Mouse (Mus musculus): ENCODE data around the gene Src. TPM values are rescaled to one million over a fixed set of nuclear protein-coding genes. Genes with fewer than 3 reads are reported as not detected.

Gene Src
- polyA plus RNA-seq, 1 experiment from 2014 or later, result 16.9 TPM

DNA sequence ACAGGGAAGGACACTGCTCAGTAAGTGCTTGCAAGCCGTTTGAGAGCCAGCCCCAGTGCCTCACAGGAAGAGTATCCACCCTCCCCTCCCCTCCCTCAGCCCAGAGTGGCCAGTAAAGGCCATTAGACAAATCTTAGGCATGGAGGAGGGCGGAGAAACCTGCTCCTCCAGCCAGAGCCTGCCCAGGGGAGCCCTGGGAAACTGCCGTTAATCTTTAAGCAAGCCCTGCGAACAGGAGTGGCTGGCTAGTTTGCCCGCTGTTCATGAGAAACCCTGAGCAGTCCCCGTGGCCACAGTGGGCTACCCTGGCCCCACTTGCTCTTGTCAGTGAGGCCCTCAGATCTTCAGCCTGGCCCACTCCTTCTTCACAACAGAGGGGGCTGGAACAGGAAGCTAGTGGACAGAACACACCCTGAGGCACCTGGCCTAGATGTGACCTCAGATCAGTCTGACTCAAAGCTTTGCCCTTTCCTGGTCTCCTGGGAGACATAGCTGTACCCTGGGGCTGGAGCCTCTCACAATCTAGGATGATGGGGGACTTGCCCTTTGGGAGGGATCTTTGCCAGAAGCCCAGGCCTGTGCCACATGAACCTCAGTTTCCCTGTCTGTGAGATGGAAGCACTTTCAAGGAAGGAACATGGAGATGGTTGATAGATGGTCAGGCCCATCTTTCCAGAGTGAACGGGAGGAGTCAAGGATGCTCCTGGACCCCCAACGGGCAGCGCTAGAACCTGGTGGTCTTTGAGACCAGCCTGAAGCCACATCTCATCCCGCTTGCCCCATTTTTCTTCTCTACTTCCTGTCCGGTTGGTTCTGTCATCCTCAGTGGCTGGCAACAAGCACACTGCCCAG is 4.8 kb downstream of the Src start:
- peaks cover 54% of the 10 kb centered on the region for H3K4me1 ChIP-seq (ENCODE audit: insufficient read depth, low read length)
- H3K27me3 ChIP-seq (ENCODE audit: insufficient read depth, low read length), result no peaks in the 10 kb centered on the region
- H3K36me3 ChIP-seq (ENCODE audit: insufficient read depth, low read length), result no peaks in the 10 kb centered on the region
- ATAC-seq (ENCODE audit: low FRiP score, low TSS enrichment), result peak; percentile 85
- H3K4me2 ChIP-seq (replicated peaks; ENCODE audit: low read depth, low read length), result peak overlapping the region; percentile 88
- no peaks in the 10 kb centered on the region for H3K9me3 ChIP-seq (ENCODE audit: low read length)
- 29% methylated on average over 11 of the region's 11 CpGs for WGBS
- peak overlapping the region; percentile 94 for H3K27ac ChIP-seq (ENCODE audit: low read length)
- H3K4me3 ChIP-seq (ENCODE audit: low read length), result peak overlapping the region; percentile 79
- peak overlapping the region; percentile 95 for H3K9ac ChIP-seq (replicated peaks; ENCODE audit: low read length)

DNA sequence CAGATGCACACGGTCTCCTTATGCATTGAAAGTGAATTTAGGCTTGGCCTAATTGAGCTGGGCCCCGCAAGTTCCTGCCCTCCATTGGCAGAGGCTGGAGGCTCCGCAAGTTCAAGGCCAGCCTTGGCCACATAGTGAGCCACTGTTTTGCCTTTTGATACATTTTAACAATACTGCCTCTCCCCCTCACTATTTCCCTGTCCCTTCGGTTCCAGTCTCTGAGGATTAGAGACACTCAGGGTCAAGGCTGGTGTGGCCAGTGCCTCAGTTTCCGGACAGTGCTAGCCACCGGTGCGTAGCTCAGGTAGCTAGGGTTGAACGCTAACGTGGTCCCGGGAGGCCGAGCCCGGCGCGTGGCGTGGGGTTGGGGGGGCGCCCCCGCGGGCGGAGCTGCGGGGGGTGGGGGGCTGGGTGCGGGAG is 5.5 kb downstream of the Src start:
- Histone ChIP-seq H3K36me3 (ENCODE audit: insufficient read depth, low read length) (no peaks in the 10 kb centered on the region), H3K4me3 (ENCODE audit: low read length) (peak overlapping the region; percentile 79), H3K4me2 (replicated peaks; ENCODE audit: low read depth, low read length) (peak overlapping the region; percentile 88), H3K4me1 (ENCODE audit: insufficient read depth, low read length) (peaks cover 47% of the 10 kb centered on the region), H3K27me3 (ENCODE audit: insufficient read depth, low read length) (no peaks in the 10 kb centered on the region), H3K9ac (replicated peaks; ENCODE audit: low read length) (peak overlapping the region; percentile 95), H3K9me3 (ENCODE audit: low read length) (no peaks in the 10 kb centered on the region), H3K27ac (ENCODE audit: low read length) (peak overlapping the region; percentile 94)
- ATAC-seq (ENCODE audit: low FRiP score, low TSS enrichment), result no peak
- 8% methylated on average over 21 of the region's 21 CpGs for WGBS

DNA sequence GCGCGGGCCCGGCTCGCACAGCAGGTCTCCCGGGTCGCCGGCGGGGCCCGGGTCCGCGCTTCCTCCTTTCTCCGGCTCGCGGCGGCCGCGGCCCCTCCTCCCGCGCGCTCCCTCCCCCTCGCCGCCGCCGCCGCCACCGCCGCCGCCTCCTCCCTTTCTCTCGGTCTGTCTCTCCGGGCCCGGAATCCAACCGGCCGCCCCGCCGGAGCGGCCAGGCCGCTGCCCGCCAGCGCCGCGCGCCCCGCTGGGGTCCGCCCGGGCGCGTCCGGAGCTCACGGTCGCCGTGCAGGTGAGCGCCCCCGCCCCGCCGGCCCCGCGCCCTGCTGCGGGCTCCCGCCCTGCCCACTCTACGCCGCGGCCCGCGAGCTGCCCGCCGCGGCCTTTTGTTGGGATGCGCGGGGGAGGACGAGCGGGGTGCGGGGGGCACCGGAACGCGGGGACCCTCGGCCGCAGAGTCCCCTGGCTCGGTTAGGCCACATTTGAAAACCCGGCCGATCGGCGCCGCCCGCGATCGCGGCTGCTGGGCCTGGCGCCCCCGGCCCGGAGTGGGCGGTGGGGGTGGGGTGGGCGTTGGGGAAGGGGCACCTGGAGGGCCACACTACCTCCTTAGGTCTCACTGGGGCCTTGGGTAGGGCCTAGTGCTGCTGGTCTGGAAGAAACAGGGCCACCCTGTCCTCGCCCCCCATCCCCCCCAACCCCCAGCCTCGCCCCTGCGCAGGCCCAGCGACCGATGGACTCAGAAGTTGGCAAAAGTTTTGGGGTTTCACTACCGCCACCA is 6.1 kb downstream of the Src start:
- no peak for ATAC-seq (ENCODE audit: low FRiP score, low TSS enrichment)
- Histone ChIP-seq H3K4me2 (replicated peaks; ENCODE audit: low read depth, low read length) (peak overlapping the region; percentile 88), H3K4me1 (ENCODE audit: insufficient read depth, low read length) (peaks cover 47% of the 10 kb centered on the region), H3K9ac (replicated peaks; ENCODE audit: low read length) (peak overlapping the region; percentile 95), H3K27me3 (ENCODE audit: insufficient read depth, low read length) (no peaks in the 10 kb centered on the region), H3K4me3 (ENCODE audit: low read length) (peak overlapping the region; percentile 79), H3K27ac (ENCODE audit: low read length) (peak overlapping the region; percentile 94), H3K36me3 (ENCODE audit: insufficient read depth, low read length) (no peaks in the 10 kb centered on the region), H3K9me3 (ENCODE audit: low read length) (no peaks in the 10 kb centered on the region)
- under 1% methylated on average over 53 of the region's 98 CpGs for WGBS

DNA sequence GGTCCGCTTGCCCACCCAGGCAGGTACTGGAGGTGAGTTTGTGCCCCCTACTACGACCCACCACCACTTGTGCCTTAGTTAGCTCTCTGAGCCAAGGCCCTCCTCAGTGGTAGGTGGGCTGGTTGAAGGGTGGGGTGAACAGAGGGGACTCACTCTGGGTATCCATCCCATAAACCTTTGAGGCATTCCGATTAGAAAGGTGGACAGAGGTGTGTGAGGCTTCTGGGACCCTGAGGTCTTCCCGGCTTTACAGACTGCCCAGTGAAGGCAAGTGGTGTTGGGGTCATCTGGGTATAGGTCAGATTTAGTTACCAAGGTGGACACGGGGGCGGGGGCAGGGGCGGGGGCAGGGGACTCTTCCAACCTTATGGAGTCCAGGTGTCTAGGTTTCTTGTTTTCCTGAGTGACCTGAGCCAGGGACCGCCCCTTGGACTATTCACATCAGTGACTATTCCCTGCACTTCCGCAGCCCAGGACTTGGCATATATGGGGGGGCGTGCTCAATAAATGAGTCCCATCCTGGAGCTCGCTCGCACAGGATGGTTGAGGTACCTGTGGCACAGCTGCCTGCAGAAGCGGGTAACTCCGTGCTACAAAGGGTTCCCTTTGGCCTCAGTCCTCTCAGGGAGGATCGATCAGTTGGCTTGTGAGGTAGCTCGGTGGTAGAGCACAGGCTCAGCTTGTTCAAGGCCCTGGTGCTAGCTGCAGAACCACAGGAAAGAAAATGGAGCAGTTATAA is 6.8 kb downstream of the Src start:
- Histone ChIP-seq H3K27me3 (ENCODE audit: insufficient read depth, low read length) (no peaks in the 10 kb centered on the region), H3K4me2 (replicated peaks; ENCODE audit: low read depth, low read length) (peak overlapping the region; percentile 88), H3K9ac (replicated peaks; ENCODE audit: low read length) (peak overlapping the region; percentile 95), H3K4me3 (ENCODE audit: low read length) (peak overlapping the region; percentile 79), H3K27ac (ENCODE audit: low read length) (peak overlapping the region; percentile 94), H3K4me1 (ENCODE audit: insufficient read depth, low read length) (peaks cover 47% of the 10 kb centered on the region), H3K9me3 (ENCODE audit: low read length) (no peaks in the 10 kb centered on the region), H3K36me3 (ENCODE audit: insufficient read depth, low read length) (0 out of 2 replicates have a peak, but pooled peaks cover under 1% of the 10 kb centered on the region)
- 42% methylated on average over 16 of the region's 16 CpGs for WGBS
- no peak; the same call in 1 of the 2 replicates for ATAC-seq (ENCODE audit: low FRiP score, low TSS enrichment)

DNA sequence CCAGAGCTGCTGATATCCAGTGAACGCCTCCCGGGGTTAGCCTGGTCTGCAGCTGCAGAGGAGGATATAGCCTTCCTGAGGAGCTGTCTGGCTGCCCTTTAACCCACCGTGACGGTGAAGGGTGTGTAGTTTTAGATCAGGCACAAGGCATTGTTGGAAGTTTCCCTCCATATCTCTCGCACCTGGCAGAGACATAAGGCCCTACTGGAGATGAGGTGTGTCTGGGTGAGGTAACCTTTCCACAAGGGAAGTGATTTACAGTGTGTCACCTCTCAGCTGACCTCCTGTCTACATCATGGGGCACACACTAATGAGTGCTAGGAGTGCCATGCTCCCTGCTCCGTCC is 7.4 kb downstream of the Src start:
- Histone ChIP-seq H3K27me3 (ENCODE audit: insufficient read depth, low read length) (no peaks in the 10 kb centered on the region), H3K27ac (ENCODE audit: low read length) (peak overlapping the region; percentile 94), H3K36me3 (ENCODE audit: insufficient read depth, low read length) (0 out of 2 replicates have a peak, but pooled peaks cover 3% of the 10 kb centered on the region), H3K4me1 (ENCODE audit: insufficient read depth, low read length) (peaks cover 47% of the 10 kb centered on the region), H3K4me2 (replicated peaks; ENCODE audit: low read depth, low read length) (peak overlapping the region; percentile 88), H3K4me3 (ENCODE audit: low read length) (peak overlapping the region; percentile 79; the same call in 1 of the 2 replicates), H3K9ac (replicated peaks; ENCODE audit: low read length) (peak overlapping the region; percentile 95), H3K9me3 (ENCODE audit: low read length) (no peaks in the 10 kb centered on the region)
- no peak for ATAC-seq (ENCODE audit: low FRiP score, low TSS enrichment)
- WGBS, result 59% methylated on average over 6 of the region's 6 CpGs

DNA sequence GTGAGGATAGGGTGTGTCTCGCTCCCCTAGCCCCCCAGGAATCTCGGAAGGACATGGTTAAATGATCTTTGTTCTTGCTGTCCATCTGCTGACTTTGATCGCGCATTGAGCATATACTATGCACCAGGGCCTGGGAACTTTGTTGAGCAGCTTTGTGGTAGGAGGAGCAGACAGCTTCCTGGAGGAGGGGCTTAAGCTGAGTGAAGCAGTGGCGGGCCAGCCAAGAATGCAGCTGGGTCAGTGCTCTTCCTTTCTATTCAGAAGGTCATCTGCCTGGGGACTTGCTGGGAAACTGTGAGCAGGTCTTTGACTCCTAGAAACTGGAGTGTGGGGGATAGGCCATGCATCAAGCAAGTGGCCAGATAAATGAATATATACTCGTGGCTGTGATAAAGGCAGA is 7.9 kb downstream of the Src start:
- Histone ChIP-seq H3K9ac (replicated peaks; ENCODE audit: low read length) (no peak overlapping the region), H3K4me3 (ENCODE audit: low read length) (no peak overlapping the region), H3K36me3 (ENCODE audit: insufficient read depth, low read length) (0 out of 2 replicates have a peak, but pooled peaks cover 3% of the 10 kb centered on the region), H3K27ac (ENCODE audit: low read length) (no peak overlapping the region), H3K9me3 (ENCODE audit: low read length) (no peaks in the 10 kb centered on the region), H3K27me3 (ENCODE audit: insufficient read depth, low read length) (no peaks in the 10 kb centered on the region), H3K4me1 (ENCODE audit: insufficient read depth, low read length) (peaks cover 51% of the 10 kb centered on the region), H3K4me2 (replicated peaks; ENCODE audit: low read depth, low read length) (no peak overlapping the region)
- WGBS, result 75% methylated on average over 6 of the region's 6 CpGs
- ATAC-seq (ENCODE audit: low FRiP score, low TSS enrichment), result no peak

DNA sequence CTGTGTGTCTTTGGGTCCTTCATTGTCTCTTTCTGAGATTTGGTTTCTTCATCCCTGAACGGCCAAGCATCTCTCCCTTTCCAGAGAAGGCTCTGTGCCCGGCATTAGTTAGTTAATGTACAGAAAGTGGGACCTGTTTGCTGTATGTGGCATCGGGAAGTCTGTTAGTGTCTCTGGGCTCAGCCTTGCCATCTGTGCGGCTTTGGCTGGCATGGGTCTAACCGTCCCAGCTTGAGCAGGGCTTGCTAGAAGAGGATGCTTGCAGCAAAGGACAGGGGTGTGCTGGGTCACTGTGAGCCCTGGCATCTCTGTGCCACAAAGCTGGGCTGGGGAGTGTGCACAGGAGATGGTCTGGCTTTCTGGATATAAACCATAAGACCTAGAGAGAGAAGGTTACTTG is 8.9 kb downstream of the Src start:
- H3K36me3 ChIP-seq (ENCODE audit: insufficient read depth, low read length), result 0 out of 2 replicates have a peak, but pooled peaks cover 3% of the 10 kb centered on the region
- H3K27me3 ChIP-seq (ENCODE audit: insufficient read depth, low read length), result no peaks in the 10 kb centered on the region
- no peak overlapping the region for H3K4me2 ChIP-seq (replicated peaks; ENCODE audit: low read depth, low read length)
- ATAC-seq (ENCODE audit: low FRiP score, low TSS enrichment), result no peak
- no peak overlapping the region for H3K4me3 ChIP-seq (ENCODE audit: low read length)
- H3K27ac ChIP-seq (ENCODE audit: low read length), result no peak overlapping the region
- H3K9me3 ChIP-seq (ENCODE audit: low read length), result no peaks in the 10 kb centered on the region
- 81% methylated on average over 5 of the region's 5 CpGs for WGBS
- peaks cover 53% of the 10 kb centered on the region for H3K4me1 ChIP-seq (ENCODE audit: insufficient read depth, low read length)
- H3K9ac ChIP-seq (replicated peaks; ENCODE audit: low read length), result no peak overlapping the region

DNA sequence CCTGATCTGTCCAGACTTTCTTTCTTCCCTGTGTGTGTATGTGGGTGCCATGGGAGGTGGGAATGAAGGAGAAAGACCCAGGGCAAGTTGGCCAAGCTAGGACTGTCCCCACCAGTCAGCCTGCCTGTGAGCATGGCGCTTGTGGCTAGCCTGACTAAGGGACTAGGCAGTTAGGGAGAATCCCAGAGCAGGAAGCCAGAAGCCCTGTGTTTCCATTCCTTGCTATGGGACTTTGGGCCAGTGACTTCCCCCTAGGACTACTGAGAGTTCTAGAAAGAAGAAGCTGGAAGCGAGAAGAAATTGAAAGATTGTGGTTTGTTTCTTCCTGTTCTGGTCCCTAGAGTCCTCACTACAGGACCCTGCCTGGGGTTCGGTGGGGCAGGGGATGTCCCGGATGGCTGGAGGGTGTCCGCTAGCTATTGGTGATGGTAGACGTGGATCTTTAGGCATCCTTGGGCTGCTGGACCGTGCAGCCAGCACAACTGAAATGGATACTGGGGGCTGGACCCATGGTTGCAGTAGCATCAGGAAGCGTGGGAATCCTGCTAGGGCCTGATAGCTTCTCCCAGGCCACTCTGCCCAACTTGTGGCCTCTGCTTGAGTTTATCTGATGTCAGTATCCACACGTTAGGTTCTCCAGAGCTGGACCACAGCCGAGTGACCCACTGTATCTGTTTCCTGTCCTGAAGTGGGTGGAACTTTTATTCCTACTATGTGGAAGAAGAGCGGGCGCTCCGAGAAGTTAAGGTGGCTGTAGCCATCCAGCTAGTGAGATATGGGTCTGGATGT is 10.3 kb downstream of the Src start:
- peaks cover 3% of the 10 kb centered on the region; the same call in 1 of the 2 replicates for H3K36me3 ChIP-seq (ENCODE audit: insufficient read depth, low read length)
- ATAC-seq (ENCODE audit: low FRiP score, low TSS enrichment), result no peak
- H3K4me3 ChIP-seq (ENCODE audit: low read length), result no peak overlapping the region
- H3K9me3 ChIP-seq (ENCODE audit: low read length), result no peaks in the 10 kb centered on the region
- no peak overlapping the region for H3K9ac ChIP-seq (replicated peaks; ENCODE audit: low read length)
- peaks cover 54% of the 10 kb centered on the region for H3K4me1 ChIP-seq (ENCODE audit: insufficient read depth, low read length)
- no peak overlapping the region for H3K4me2 ChIP-seq (replicated peaks; ENCODE audit: low read depth, low read length)
- no peaks in the 10 kb centered on the region for H3K27me3 ChIP-seq (ENCODE audit: insufficient read depth, low read length)
- no peak overlapping the region for H3K27ac ChIP-seq (ENCODE audit: low read length)
- WGBS, result 72% methylated on average over 13 of the region's 13 CpGs

- Histone ChIP-seq H3K9ac (replicated peaks; ENCODE audit: low read length) (no peak overlapping the region), H3K4me3 (ENCODE audit: low read length) (no peak overlapping the region), H3K36me3 (ENCODE audit: insufficient read depth, low read length) (peaks cover 3% of the 10 kb centered on the region; the same call in 1 of the 2 replicates), H3K9me3 (ENCODE audit: low read length) (no peaks in the 10 kb centered on the region), H3K27me3 (ENCODE audit: insufficient read depth, low read length) (no peaks in the 10 kb centered on the region), H3K27ac (ENCODE audit: low read length) (no peak overlapping the region), H3K4me1 (ENCODE audit: insufficient read depth, low read length) (peaks cover 62% of the 10 kb centered on the region), H3K4me2 (replicated peaks; ENCODE audit: low read depth, low read length) (no peak overlapping the region)
- WGBS, result 79% methylated on average over 7 of the region's 7 CpGs
- ATAC-seq (ENCODE audit: low FRiP score, low TSS enrichment), result no peak
Measured at GRCm38 (mm10) chr2:157429735-157430134, 11.5 kb downstream of the Src start.
